8 mouse cellular contexts compared by ENCODE assay signal in the genomic region with DNA sequence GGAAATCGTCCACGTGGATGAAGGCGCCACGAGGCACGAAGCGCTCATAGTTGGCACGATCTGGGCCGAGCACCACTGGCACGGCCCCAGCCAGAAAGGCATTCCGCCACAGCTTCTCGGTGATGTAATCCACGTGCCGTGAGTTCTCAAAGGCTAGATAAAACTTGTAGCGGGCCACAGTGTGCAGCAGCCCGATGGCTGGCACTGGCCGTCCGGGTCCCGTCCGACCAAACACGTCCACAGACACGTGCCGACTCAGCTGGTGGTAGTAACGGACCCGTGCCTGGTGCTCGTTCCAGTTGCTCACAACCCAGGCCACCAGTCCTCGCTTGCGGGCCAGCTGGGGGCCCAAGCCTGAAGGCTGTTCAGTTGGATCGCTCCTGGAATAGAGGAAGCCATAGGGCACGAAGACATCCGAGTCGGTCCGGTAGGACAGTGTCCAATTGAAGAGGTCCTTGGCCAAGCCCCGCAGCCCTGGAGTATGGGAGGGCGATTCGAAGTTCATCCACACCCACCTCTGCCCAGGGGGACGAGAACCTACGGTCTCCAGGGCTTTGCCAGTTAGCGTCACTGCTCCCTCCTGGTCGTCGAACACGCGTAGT. TPM values are rescaled to one million over a fixed set of nuclear protein-coding genes. Genes with fewer than 3 reads are reported as not detected.
DNase-seq lines count a peak whose midpoint lies in the region; ATAC-seq lines count a peak whose summit lies in the region.

No protein-coding gene starts in this region.

- H3K9ac ChIP-seq in neural tube, embryonic 11.5 days (ENCODE audit: low read length) = peak overlapping the region; percentile 53
- H3K9ac ChIP-seq in intestine, embryonic 15.5 days = peak overlapping the region; percentile 64
- H3K9ac ChIP-seq in midbrain, embryonic 12.5 days (replicated peaks) = peak overlapping the region; percentile 58; the same call in 1 of the 2 replicates

- peak; percentile 24; the same call in 1 of the 2 replicates for ATAC-seq in neural tube, embryonic 11.5 days (ENCODE audit: insufficient read depth, low FRiP score, low TSS enrichment)
- ATAC-seq in intestine, embryonic 15.5 days = peak; percentile 1; the same call in 1 of the 2 replicates
- ATAC-seq in midbrain, embryonic 12.5 days (ENCODE audit: low FRiP score, low read depth) = 0 out of 2 replicates have a peak, but pooled peaks have one; percentile 21
- ATAC-seq in CD4-positive, CD25-positive, alpha-beta regulatory T cell, adult 4 months = no peak

- H3K36me3 ChIP-seq in neural tube, embryonic 11.5 days (ENCODE audit: control insufficient read depth, insufficient read depth, low read length) = no peaks in the 10 kb centered on the region
- no peaks in the 10 kb centered on the region for H3K36me3 ChIP-seq in forebrain, embryonic 10.5 days (replicated peaks)
- H3K36me3 ChIP-seq in intestine, embryonic 15.5 days = no peaks in the 10 kb centered on the region
- no peaks in the 10 kb centered on the region for H3K36me3 ChIP-seq in midbrain, embryonic 12.5 days

- H3K4me3 ChIP-seq in neural tube, embryonic 11.5 days (ENCODE audit: low read depth, low read length) = peak overlapping the region; percentile 45
- H3K4me3 ChIP-seq in forebrain, embryonic 10.5 days = peak overlapping the region; percentile 67
- peak overlapping the region; percentile 59 for H3K4me3 ChIP-seq in intestine, embryonic 15.5 days (replicated peaks)
- peak overlapping the region; percentile 56 for H3K4me3 ChIP-seq in midbrain, embryonic 12.5 days

- H3K4me2 ChIP-seq in neural tube, embryonic 11.5 days (ENCODE audit: low read depth) = peak overlapping the region; percentile 87
- H3K4me2 ChIP-seq in intestine, embryonic 15.5 days (replicated peaks) = peak overlapping the region; percentile 98
- peak overlapping the region; percentile 94 for H3K4me2 ChIP-seq in midbrain, embryonic 12.5 days (replicated peaks)

- peaks cover 9% of the 10 kb centered on the region for H3K27me3 ChIP-seq in neural tube, embryonic 11.5 days (ENCODE audit: control insufficient read depth, insufficient read depth, low read length)
- H3K27me3 ChIP-seq in forebrain, embryonic 10.5 days (ENCODE audit: poor library complexity, severe bottlenecking) = peaks cover 43% of the 10 kb centered on the region
- no peaks in the 10 kb centered on the region for H3K27me3 ChIP-seq in intestine, embryonic 15.5 days (replicated peaks)
- peaks cover 42% of the 10 kb centered on the region for H3K27me3 ChIP-seq in midbrain, embryonic 12.5 days

- DNase-seq in neural tube, embryonic 11.5 days (ENCODE audit: low spot score) = no peak
- no peak for DNase-seq in neural tube, embryonic 10.5 days (ENCODE audit: extremely low spot score, low spot score)
- DNase-seq in forebrain, embryonic 10.5 days (ENCODE audit: extremely low spot score, low spot score) = no peak
- no peak for DNase-seq in testis, postnatal 10 days (ENCODE audit: low spot score)
- no peak for DNase-seq in left cerebral cortex, postnatal 14 days (ENCODE audit: low spot score in 2 of 2)

- WGBS in neural tube, embryonic 11.5 days = 59% methylated on average over 42 of the region's 42 CpGs
- 59% methylated on average over 42 of the region's 42 CpGs for WGBS in forebrain, embryonic 10.5 days
- 62% methylated on average over 42 of the region's 42 CpGs for WGBS in intestine, embryonic 15.5 days
- 58% methylated on average over 42 of the region's 42 CpGs for WGBS in midbrain, embryonic 12.5 days

- H3K27ac ChIP-seq in neural tube, embryonic 11.5 days (ENCODE audit: low read depth, low read length) = 0 out of 2 replicates have a peak overlapping the region, but pooled peaks have one; percentile 3
- peak overlapping the region; percentile 83 for H3K27ac ChIP-seq in forebrain, embryonic 10.5 days
- no peak overlapping the region for H3K27ac ChIP-seq in intestine, embryonic 15.5 days
- no peak overlapping the region for H3K27ac ChIP-seq in midbrain, embryonic 12.5 days (replicated peaks)

- H3K9me3 ChIP-seq in neural tube, embryonic 11.5 days (ENCODE audit: control insufficient read depth, low read length) = no peaks in the 10 kb centered on the region
- no peaks in the 10 kb centered on the region for H3K9me3 ChIP-seq in forebrain, embryonic 10.5 days
- no peaks in the 10 kb centered on the region for H3K9me3 ChIP-seq in intestine, embryonic 15.5 days
- H3K9me3 ChIP-seq in midbrain, embryonic 12.5 days = no peaks in the 10 kb centered on the region

- no peaks in the 10 kb centered on the region for H3K4me1 ChIP-seq in neural tube, embryonic 11.5 days (ENCODE audit: control insufficient read depth, insufficient read depth, low read length)
- H3K4me1 ChIP-seq in forebrain, embryonic 10.5 days = peaks cover 15% of the 10 kb centered on the region
- H3K4me1 ChIP-seq in intestine, embryonic 15.5 days (replicated peaks) = peaks cover 10% of the 10 kb centered on the region
- H3K4me1 ChIP-seq in midbrain, embryonic 12.5 days = peaks cover 14% of the 10 kb centered on the region

- intact Hi-C loops in left cerebral cortex, postnatal 14 days (cut with DNase I) = no loop called here

RNA-seq across cellular contexts. Expression of a gene that starts 1.2 kb away (rescaled TPM):
- 2.4 and 3.3 TPM in 2 replicates for polyA plus RNA-seq in neural tube, embryonic 11.5 days (2014; fragmentation: Nextera tagmentation; extraction: Ambion mirVana)
- 2.4 and 3.1 TPM in 2 replicates for polyA plus RNA-seq in forebrain, embryonic 10.5 days (2016; fragmentation: Nextera tagmentation; extraction: Ambion mirVana)
- polyA plus RNA-seq in intestine, embryonic 15.5 days (2015; fragmentation: Nextera tagmentation; extraction: Ambion mirVana) = 5.3 and 5.4 TPM in 2 replicates
- 1.1 and 1.2 TPM in 2 replicates for polyA plus RNA-seq in midbrain, embryonic 12.5 days (2016; fragmentation: Nextera tagmentation; extraction: Ambion mirVana)
- under 1 TPM in 1 of 2 experiments, not detected in 1; 0.19 TPM for polyA plus RNA-seq in CD4-positive, CD25-positive, alpha-beta regulatory T cell, adult 4 months (2017; shearing (Covaris generic))
- under 1 TPM; 0.36 to 0.55 TPM for total RNA-seq in left cerebral cortex, postnatal 14 days (2021)

RNA-seq across cellular contexts. Expression of a gene that starts 10.5 kb away (rescaled TPM):
- 0.85 and 1.1 TPM in 2 replicates for polyA plus RNA-seq in neural tube, embryonic 11.5 days (2014; fragmentation: Nextera tagmentation; extraction: Ambion mirVana)
- 0.12 and 0.14 TPM in 2 replicates for polyA plus RNA-seq in forebrain, embryonic 10.5 days (2016; fragmentation: Nextera tagmentation; extraction: Ambion mirVana)
- polyA plus RNA-seq in intestine, embryonic 15.5 days (2015; fragmentation: Nextera tagmentation; extraction: Ambion mirVana) = 0.20 and 0.28 TPM in 2 replicates
- 0.06 and 0.27 TPM in 2 replicates for polyA plus RNA-seq in midbrain, embryonic 12.5 days (2016; fragmentation: Nextera tagmentation; extraction: Ambion mirVana)
- polyA plus RNA-seq in CD4-positive, CD25-positive, alpha-beta regulatory T cell, adult 4 months (2017; shearing (Covaris generic)) = under 1 TPM; 0.44 to 0.57 TPM
- total RNA-seq in left cerebral cortex, postnatal 14 days (2021) = not detected

RNA-seq across cellular contexts. Expression of a gene that starts 19.8 kb away (rescaled TPM):
- polyA plus RNA-seq in neural tube, embryonic 11.5 days (2014; fragmentation: Nextera tagmentation; extraction: Ambion mirVana) = 1.0 TPM in 1 of 2 replicates, not detected in the other
- polyA plus RNA-seq in forebrain, embryonic 10.5 days (2016; fragmentation: Nextera tagmentation; extraction: Ambion mirVana) = not detected in 2 replicates
- not detected in 2 replicates for polyA plus RNA-seq in intestine, embryonic 15.5 days (2015; fragmentation: Nextera tagmentation; extraction: Ambion mirVana)
- polyA plus RNA-seq in midbrain, embryonic 12.5 days (2016; fragmentation: Nextera tagmentation; extraction: Ambion mirVana) = 0.37 and 1.1 TPM in 2 replicates
- not detected for polyA plus RNA-seq in CD4-positive, CD25-positive, alpha-beta regulatory T cell, adult 4 months (2017; shearing (Covaris generic))
- under 1 TPM in 1 of 2 experiments, not detected in 1; 0.93 TPM for total RNA-seq in left cerebral cortex, postnatal 14 days (2021)

RNA-seq across cellular contexts. Expression of a gene that starts 33.5 kb away (rescaled TPM):
- polyA plus RNA-seq in neural tube, embryonic 11.5 days (2014; fragmentation: Nextera tagmentation; extraction: Ambion mirVana) = 26.9 and 29.8 TPM in 2 replicates
- polyA plus RNA-seq in forebrain, embryonic 10.5 days (2016; fragmentation: Nextera tagmentation; extraction: Ambion mirVana) = 45.1 and 46.0 TPM in 2 replicates
- polyA plus RNA-seq in intestine, embryonic 15.5 days (2015; fragmentation: Nextera tagmentation; extraction: Ambion mirVana) = 19.5 and 25.0 TPM in 2 replicates
- 27.3 and 31.7 TPM in 2 replicates for polyA plus RNA-seq in midbrain, embryonic 12.5 days (2016; fragmentation: Nextera tagmentation; extraction: Ambion mirVana)
- 10 to 100 TPM; 24.0 to 25.6 TPM for polyA plus RNA-seq in CD4-positive, CD25-positive, alpha-beta regulatory T cell, adult 4 months (2017; shearing (Covaris generic))
- 10 to 100 TPM; 10.9 to 11.7 TPM for total RNA-seq in left cerebral cortex, postnatal 14 days (2021)

RNA-seq across cellular contexts. Expression of a gene that starts 33.7 kb away (rescaled TPM):
- polyA plus RNA-seq in neural tube, embryonic 11.5 days (2014; fragmentation: Nextera tagmentation; extraction: Ambion mirVana) = 52.3 and 52.8 TPM in 2 replicates
- polyA plus RNA-seq in forebrain, embryonic 10.5 days (2016; fragmentation: Nextera tagmentation; extraction: Ambion mirVana) = 59.2 and 59.6 TPM in 2 replicates
- 40.9 and 47.8 TPM in 2 replicates for polyA plus RNA-seq in intestine, embryonic 15.5 days (2015; fragmentation: Nextera tagmentation; extraction: Ambion mirVana)
- 46.7 and 46.8 TPM in 2 replicates for polyA plus RNA-seq in midbrain, embryonic 12.5 days (2016; fragmentation: Nextera tagmentation; extraction: Ambion mirVana)
- polyA plus RNA-seq in CD4-positive, CD25-positive, alpha-beta regulatory T cell, adult 4 months (2017; shearing (Covaris generic)) = 10 to 100 TPM; 27.4 to 37.3 TPM
- 10 to 100 TPM; 15.6 to 17.8 TPM for total RNA-seq in left cerebral cortex, postnatal 14 days (2021)

Comparison
In these comparisons a context has a peak if more than half of its experiments do, and no peak if none do; other contexts are left out.
1. H3K27ac ChIP-seq: peak in neural tube, embryonic 11.5 days (single experiment) and forebrain, embryonic 10.5 days (single experiment); none in intestine, embryonic 15.5 days (single experiment) and midbrain, embryonic 12.5 days (single experiment).
2. Peak in every context shown above with its lines, with median percentiles within 50 percentile points of each other: H3K4me2 ChIP-seq, H3K4me3 ChIP-seq and H3K9ac ChIP-seq.